Mouse (Mus musculus) heart, adult 2 months (tissue): ENCODE measurements around the gene Pxn.

ENCODE experiments used
- CTCF ChIP-seq: fragments of 200-600 bp; IDR thresholded peaks from 2 replicates; pipeline ENCODE4 v1.8.1; 2022; ENCODE audit warnings: antibody characterized with exemption, mild to moderate bottlenecking, moderate library complexity
- EP300 ChIP-seq: fragments of 200-500 bp; IDR thresholded peaks from 2 replicates; pipeline ENCODE4 v1.6.1; 2011; ENCODE audit warnings: low read depth, low read length, control low read depth; ENCODE audit not compliant: insufficient read depth
- POLR2A ChIP-seq: fragments of 200-500 bp; IDR thresholded peaks from 2 replicates; pipeline ENCODE4 v1.6.1; 2011; ENCODE audit warnings: mild to moderate bottlenecking, low read depth, low read length, control low read depth; ENCODE audit not compliant: insufficient read depth

DNA sequence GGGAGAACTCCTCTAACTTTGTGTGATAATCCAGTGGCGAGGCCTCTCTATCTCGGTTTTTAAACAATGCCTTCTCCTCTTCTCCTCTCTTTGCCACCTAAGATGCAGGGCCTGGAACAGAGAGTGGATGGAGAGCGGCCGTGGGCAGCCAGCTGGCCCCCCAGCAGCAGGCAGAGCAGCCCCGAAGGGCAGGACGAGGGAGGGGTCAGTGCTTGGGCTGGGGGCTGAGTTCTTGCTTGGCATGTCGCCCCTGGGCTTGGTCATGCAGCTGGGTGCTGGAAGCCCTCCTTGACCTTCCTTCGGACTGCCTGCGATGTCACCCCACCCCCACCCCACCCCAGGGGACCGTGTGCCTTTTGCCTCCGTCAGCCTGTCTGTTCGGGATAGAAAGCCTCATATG, 44.9 kb downstream of the Pxn start:
- TF ChIP-seq CTCF = no peak
- no peak for TF ChIP-seq POLR2A
- no peak for TF ChIP-seq EP300
